Mouse (Mus musculus): ENCODE data around the gene Fam186a.
"Not testable (repeated sequence)": the region's sequence is repeated elsewhere in the genome, so short reads cannot be mapped to it uniquely, and the experiment has no call there.

The Fam186a gene

DNA sequence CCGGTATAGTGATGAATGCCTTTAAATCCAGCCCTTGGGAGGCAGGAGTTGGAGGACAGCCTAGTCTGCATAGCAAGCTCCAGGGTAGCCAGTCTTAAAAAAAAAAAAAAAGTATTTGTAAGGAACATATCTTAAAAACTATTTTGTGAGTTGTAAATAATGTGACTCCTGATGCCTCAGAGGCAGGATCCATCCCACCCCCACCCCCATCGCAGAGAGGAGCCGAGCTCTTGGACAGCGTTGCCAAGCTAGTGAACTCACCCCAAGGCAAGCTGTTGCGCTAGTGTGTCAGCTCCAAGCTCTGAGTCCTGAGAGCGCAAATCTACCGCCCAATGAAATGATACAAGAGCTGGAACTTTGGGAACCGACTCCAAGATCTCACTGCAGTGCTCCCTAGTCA, 35.6 kb downstream of the Fam186a start:
- no peak for DNase-seq

DNA sequence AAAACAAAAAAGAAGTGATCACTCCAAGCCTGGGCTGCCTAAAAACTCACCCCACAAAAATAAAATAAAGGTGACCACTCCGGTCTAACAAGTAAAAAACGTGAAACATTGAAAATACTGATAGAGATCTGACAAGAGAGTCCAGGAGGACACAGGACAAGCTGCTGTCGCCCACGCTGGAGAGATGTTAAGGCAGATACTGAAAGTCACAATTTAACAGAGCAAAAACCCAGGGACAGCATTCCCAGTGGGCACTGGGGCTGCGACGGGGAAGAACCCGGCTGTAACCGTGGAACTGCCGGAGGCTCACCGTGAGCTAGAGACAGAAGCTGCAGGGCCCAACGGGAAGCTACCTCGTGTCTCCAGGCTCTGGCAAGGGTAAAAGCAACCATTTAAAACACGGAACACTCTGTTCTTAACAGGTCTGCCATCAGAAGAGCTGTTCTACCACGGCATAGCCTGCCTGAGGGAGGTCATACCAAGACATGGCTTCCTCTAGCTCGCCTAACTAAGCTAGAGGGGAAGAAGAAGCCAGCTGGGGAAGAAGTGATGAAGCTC, 47.2 kb downstream of the Fam186a start:
- DNase-seq = no peak

DNA sequence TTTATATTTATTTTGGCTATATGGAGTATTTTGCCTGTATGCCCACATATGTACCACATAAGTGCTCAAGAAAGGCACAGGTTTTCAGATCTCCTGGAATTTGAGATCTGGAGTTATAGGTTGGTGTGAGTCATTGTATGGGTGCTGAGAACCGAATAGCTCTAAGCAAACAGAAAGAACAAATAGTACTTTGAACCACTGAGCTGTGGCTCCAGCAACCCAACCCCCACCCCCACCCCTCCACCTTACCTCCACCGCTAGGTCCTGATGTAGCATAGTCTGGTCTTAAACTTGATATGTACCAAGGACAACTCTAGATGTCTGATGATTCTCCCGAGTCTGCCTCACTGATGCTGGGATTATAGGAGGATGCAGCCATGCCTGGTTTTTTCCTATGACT, 49.6 kb downstream of the Fam186a start:
- no peak for DNase-seq

DNA sequence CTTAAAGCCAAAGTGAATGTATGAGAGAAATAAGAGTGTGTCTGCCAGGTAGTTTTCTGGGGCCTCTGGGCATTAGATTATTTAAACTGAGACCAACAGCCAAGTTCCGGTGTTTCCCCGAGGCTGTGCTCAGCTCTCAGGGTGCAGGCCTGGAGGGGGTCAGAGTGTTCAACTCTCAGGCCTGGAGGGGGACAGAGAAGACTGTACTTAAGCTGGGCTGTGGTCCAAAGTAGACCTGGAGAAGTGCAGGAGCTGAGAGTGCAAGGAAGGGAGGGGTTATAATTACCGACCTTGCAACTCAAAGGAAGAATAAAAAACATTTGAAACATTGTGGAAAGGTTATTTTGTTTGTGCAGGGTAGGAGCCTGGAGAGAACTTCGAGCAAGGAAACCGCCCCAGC, 52.2 kb downstream of the Fam186a start:
- DNase-seq = no peak

DNA sequence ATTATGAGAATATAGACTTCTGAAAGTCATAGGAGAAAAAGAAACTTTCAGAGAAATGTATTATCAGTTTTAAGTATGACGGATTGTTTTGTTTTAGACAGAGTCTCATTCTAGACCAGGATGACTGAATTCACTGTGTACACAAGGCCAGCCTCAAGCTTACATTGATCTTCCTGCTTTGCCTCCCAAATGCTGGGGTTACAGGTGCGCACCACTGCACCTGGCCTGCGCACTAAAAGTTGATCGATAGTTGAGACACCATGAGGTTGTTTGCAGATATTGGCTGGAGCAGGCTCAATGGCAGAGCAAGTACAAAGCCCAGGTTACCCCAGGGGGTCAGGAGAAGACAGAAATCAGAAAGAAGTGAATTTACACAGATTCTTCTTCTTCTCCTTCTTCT, 55.1 kb downstream of the Fam186a start:
- DNase-seq = no peak

DNA sequence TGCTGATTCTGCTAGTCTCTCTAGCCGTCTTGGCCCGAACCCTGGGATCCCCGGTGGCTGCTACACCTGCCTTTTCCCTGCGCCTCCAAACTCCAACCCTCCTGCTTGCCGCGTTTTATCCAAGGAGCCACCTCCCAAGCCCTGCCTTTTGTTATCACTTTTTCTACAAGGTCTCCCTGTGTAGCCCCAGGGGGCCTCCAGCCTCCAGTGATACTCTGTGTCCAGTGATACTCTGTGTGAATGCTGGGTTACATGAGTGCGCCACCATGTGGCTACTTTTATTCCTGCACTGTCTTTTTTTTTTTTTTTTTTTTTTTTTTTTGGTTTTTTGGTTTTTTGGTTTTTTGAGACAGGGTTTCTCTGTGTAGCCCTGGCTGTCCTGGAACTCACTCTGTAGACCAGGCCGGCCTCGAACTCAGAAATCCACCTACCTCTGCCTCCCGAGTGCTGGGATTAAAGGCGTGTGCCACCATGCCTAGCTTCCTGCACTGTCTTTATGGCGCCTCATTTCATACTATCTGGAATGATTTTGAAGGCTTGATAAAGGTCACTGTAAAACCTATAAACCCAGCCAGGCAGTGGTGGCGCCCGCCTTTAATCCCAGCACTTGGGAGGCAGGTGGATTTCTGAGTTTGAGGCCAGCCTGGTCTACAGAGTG, 57.4 kb downstream of the Fam186a start:
- DNase-seq = not testable (repeated sequence)

DNA sequence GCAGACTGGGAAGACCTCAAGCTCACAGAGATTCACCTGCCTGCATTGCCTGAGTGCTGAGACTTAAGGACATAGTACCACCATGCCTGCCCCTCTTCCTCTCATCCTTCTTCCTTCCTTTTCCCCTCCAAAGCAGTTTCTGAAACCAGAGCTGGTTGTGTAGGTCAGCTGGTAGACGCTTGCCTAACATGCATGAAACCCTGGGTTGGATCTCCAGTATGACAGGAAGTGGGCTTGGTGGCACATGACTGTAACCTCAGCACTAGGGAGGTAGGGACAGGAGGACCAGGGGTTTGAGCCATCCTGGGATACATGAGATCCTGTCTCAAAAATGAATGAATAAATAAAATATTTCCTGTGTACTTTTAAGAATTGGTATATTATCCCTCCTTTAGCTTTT, 59.3 kb downstream of the Fam186a start:
- DNase-seq = no peak

DNA sequence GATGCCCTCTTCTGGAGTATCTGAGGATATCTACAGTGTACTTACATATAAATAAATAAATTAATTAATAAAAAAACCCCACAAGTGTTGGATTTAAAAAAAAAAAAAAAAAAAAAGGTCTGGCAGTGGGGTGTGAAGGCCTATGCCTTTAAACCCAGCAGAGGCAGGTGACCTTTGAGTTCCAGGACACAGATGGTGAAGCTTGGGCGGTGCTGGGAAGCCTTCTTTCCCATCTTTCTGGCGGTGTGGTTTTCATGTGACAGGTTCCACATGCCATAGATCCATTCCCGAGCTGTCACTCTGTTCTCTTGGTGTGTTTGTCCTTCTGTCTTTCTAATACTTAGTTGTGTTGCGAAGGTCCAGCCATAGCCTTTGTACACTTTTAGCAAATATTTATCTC, 59.8 kb downstream of the Fam186a start:
- no peak for DNase-seq

DNA sequence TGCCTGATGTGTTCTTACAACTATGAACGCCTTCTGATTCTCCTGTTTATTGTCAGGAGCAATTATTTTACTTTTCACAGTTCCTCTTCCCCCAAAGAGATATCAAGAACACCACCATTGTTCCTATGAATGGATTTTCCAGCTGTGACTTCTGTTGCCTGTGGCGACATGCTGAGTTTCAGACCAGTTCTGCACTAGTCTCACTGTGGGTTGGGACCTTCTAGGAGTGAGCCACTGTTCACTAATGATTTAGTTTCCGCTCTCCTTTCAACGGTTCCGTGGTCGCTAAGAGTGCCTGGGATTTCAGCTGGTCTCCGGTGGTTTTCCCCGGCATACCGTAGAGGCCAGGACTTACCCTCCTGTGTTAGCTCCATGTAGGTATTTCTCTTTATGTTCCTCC, 62.0 kb downstream of the Fam186a start:
- no peak for DNase-seq

DNA sequence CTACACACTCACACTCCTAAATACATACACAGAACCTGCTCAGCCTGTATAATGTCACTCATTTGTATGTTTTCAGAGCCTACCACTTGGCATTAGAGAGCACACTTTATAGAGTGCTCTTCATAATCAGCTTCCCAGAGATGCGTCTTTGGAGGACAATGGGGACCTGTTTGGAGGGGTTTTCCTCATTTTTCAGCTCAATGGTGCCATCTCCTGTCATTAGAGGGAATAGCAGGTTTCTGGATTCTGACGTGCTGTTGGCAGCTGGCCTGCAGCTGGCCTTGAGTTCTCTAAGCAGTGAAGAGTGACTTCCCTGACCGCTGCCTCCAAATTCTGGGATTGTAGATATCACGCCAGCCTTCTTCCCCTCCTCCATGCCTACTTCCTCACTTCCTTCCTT, 62.5 kb downstream of the Fam186a start:
- DNase-seq = peak; percentile 87

DNA sequence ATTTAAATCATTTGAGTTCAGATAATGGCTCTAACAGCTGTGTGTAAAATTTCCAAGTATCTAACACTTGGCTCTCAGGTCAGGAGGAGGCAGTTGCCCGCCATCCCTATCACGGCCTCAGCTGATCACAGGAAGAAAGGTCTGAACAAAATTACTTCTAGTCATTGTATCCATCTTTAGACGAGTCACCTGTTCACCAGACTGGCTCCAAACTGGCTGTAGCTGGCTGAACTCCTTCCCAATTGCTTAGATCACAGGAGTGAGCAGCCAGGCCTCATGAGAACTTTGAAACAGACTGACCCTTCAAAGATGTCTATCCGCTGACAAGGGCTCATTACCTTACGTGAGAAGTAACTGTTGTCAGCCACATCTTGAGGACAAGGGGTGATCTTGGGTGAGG, 63.6 kb downstream of the Fam186a start:
- DNase-seq = no peak

DNA sequence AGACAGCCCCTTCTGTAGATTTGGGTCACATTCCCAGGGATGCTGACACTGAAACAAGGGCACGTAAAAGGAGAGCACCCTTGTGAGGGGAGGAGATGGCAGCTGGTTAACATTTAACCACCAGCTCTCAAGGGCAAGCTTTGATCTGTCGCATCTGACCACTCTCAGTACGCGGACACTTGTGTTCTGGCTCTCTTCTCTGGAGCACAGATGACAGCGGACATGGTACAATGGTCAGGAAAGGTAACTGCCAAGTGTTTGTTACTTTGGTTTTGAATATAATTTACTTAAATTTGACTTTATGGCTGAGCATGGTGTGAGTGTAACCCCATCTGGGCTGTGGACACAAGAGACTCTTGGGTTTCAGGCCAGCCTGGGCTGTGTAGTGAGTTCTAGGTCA, 64.1 kb downstream of the Fam186a start:
- DNase-seq = peak; percentile 67

DNA sequence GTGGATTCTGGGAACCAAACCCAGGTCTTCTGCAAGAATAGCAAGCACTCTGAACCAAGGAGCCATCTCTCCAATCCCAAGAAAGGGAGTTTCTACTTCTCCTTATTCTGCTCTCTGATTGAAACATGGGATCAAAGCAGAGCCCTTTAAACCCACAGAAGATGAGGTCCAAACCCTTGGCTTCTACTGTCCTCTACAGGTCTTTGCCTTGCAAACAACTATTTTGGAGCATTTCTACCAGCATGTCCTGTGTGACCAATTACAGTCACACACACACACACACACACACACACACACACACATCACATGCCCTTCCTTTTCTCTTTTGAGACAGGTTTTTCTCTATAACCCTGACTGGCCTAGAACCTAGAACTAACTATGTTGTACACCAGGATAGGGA, 70.2 kb downstream of the Fam186a start:
- DNase-seq = peak; percentile 13

DNA sequence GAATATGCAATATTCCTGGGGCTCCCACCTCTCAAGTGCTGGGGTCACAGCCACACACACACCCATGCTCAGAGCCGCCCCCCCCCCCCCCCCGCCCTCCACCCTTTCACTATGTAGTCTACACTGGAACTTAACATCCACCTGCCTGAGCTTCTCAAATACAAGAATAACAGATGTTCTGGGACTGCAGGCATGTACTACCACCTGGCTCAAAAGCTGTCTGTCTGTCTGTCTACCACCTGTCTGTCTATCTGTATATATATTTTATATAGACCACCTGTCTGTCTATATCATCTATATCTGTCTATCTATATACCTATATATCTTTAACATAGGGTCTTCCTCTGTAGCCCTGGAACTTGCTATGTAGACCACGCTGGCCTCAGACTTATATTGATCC, 75.5 kb downstream of the Fam186a start:
- DNase-seq = no peak

DNA sequence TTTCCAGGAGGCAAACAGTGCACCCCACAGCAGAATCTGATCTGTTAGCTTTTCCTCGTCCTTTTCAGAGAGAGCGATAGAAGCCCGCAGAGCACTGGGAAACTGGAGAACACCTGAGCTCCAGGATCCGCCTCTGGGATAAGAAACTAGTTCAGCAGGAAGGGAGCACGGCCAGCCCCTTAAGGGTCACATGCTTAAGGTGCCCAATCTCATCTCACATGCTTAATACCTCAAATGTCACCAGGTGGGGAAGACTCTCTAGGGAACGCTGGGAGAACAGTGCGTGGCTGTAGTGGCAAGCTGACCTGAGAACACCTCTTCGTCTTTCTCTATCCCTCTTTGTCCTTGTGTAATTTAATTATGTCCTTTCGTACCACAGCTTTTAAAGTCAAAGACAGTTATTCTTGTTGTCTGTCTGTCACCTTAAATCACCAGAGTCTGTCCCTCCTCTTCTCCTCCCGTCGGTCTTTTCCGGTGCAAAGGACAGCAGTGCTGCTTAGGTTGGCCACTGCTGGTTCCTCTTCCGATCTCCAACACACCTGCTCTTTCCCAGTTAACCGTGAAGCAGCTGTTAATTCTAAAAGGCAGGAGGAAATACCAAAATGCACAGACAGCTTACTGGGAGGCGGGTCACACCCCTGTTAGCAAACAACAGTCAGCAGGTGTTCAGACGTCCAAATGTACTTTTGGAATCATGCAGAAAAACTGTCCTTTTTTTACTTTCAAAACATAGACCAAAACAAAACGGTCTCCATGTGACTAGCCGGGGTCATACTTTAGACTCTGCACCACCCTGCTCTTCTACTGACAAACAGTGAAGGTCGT, 76.2 kb downstream of the Fam186a start:
- DNase-seq = peak; percentile 77

DNA sequence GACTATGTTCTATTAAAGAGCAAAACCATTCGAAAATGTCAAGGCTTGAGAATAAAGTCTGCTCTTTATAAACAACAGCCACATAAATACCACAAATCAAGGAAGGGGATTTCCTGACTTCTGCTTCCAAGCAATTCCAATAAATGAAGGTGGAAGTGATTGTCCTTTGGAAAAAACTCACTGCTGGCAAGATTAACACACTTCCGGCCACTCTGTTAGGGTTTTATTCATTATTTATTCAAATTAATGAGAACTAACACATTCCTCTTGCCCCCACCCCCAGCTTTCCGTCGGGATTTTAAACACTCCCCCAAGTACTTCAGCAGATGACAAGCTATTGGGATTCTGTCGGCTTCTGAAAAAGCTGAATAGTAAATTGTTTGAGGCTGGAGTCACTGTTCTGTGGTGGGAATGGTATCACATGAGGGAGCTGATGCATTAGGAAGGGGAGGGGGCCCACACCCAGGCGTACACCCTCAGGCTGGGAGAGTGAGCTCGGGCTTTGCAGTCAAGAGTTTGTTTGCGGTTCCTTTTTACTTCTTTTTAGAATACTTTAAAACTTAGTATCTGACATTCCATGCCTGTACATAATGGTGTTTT, 77.5 kb downstream of the Fam186a start:
- DNase-seq = no peak

DNA sequence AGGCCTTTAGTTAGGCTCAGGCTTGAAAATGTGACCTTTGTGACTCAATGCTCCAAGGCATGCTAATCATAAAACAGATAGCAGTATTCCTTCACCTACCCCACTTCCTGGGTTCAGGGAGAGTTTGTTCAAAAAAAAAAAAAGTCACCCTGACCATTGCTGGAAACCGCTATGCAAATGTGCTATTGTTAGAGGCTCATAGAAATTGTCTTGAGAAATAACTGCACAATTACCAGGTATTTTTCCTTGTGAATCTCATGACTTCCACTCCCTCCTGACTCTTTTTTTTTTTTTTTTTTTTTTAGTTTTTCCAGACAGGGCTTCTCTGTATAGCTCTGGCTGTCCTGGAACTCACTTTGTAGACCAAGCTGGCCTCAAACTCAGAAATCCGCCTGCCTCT, 79.7 kb downstream of the Fam186a start:
- DNase-seq = not testable (repeated sequence)

DNA sequence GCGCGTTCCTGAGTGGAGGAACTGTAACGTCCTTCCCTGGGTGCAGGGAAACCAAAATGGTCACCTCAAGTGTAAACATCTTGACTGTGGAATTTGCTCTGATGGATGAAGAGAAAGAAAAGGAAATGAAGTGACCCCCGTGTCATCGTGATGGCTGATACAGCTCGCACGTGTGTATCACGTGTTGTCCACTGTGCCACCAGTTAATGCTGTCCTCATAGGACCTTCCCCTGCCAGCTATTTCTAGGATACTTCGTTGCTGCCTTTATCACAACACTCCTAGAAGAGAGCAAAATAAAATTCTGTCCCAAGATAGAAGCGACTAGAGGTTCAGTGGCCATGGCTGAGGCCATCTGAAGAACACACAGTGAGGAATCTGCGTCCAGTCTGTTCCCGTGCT, 82.8 kb downstream of the Fam186a start:
- DNase-seq = no peak

DNA sequence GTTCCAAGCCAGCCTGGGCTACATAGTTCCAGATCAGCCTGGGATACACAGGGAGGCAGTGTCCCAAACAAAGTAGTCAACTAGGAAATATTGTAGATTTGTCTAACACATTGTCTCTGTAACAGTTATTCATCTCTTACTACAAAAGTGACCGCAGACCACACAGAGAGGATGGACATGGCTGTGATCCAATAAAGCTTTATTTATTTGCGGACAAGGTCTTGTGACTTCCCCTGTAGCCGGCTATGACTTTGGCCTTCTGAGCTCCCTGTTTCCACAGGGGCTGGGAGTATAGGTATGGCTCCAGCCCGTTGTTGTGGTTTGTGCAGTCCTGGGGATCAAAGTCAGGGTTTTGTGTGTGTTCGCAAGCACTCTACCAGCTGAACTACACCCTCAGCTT, 88.3 kb downstream of the Fam186a start:
- peak; percentile 48 for DNase-seq

DNA sequence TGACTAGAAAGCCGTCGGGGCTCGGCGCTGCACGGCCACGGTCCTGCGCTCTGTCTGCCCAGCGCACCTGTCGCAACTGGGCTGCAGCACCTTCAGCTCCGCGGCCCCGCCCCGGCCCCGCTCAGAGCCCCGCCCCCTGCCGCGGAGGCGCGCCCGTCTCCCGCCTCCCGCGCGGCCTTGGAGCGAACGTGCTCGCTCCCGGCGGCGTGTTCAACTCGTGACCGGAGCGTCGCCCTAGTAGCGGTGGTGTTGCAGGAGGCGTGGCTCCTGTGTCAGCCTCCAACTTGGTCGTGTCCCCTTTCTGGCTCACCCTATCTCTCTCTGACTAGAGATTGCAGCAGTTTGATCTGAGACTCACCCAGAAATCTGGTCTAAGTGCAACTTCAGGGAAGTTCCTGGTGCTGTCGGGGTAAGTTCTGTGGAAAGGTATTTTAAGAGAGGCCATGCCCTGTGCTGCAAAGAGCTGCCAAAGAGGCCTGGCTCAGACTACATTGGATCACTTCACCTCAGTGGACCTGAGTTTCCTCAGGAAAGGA, 91.5 kb downstream of the Fam186a start, which contains the start of gene Lima1:
Gene Lima1 (minus strand): TSS at position 123 of the 536 bp plus-strand sequence.
- DNase-seq = peak; percentile 95

DNA sequence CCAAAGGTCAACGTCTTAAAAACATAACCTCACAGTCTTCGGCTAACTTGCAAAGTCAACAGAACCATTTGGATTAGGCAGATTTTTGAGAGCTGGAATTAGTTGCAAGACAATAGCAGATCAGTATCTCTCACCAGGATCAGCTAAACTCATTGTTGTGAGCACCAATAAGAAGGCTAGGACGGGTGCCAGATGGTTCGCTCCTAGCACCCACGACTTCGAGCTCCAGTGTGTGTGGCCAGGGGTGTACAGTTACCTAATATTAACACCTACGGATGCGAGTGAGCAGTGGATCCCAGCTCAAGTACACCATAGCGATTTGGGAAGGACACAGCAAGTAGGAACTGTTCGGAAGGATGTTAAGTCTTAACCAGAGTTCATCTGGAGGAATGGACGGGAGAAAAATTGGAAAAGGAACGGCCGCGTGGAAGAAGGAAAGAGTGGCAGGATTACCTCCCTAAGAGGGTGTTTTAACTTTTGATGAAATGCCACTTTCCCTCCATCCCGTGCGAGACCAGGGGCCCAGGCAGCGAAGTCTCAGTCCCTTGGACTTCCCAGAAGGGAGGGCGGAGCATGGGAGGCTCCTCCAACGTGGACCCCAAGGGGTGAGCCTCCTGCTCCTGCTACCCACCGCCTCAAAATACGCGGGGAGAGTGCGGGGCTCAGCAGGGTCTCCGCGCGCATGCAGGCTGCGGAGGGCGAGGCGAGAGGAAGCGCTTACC, 92.1 kb downstream of the Fam186a start:
- peak; percentile 50 for DNase-seq

DNA sequence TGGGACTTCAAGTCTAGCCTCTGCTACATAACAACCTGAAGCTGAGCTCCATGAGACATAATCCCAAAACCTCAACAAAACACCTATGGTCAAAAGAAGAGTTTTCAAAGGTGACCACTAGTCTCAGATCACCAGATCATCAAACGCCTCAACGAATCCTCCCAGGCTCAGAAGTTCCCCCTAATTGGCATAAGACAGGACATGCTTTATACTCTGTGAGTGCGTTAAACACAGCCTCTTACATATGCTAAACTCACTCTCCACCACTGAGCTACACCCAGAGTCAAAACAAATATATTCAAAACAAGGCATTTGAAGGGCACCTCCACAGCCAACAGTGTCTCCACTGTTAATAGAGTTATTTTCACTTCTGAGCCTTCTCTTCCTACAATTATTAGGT, 94.3 kb downstream of the Fam186a start:
- DNase-seq = no peak

Measured in kidney, postnatal 14 days (tissue).